Mouse (Mus musculus): Measurements from ENCODE around the gene Cstb.

Cstb gene

GRCm38 (mm10) chr10:78461767-78462166 lies 36.3 kb downstream of the Cstb start:
- no peak for DNase-seq (ENCODE audit: low spot score in 2 of 2)

GRCm38 (mm10) chr10:78462945-78463768 lies 37.7 kb downstream of the Cstb start:
- DNase-seq (ENCODE audit: low spot score in 2 of 2), result no peak

DNA sequence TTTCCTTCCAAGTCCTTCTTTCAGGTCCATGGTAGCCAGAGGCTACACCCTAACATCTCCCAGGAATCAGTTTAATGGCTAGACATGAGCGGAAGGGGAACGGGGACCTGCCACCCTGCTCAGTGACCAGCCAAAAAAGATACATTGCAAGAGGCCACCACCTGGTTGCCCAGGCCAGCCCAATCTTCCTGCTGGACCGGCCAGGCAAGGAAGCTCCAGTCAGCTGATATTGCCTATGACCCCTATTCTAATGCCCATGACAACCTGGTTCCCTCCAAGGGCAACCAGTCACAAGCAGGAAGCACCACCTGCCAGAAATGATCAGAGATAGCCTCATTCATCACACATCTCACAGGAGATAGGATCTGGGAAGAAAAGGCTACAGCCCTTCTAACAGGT lies 38.3 kb downstream of the Cstb start:
- no peak for DNase-seq (ENCODE audit: low spot score in 2 of 2)

DNA sequence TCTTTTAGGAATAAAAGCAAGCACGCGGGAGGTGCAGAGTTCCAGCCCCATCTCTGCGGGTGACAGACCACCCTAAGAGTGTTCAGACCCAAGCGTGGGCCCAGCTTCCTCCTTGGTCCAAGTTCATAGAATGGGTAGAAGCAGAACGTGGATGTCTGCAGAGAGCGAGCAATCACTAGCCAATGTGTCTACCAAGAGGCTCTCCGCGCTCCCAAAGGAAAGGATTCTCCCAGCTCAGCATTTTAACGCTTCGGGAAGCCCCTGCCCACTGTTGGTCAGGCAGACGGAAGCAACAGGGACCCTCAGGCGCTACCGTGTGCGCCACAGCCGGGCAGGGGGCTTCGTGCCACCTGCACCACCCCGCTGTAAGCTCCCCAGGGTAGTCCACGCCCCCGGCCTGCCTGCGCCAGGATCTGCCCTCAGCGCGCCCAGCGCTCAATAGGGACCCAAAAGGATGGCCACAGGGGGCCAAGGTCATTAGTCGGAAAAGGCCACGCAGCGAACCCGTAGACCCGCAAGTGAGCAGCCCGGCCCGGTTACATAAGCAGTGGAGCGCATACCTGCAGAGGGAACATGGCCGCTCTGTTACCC lies 38.8 kb downstream of the Cstb start:
- DNase-seq (ENCODE audit: low spot score in 2 of 2), result no peak

- peak; percentile 91 to 93 for DNase-seq (ENCODE audit: low spot score in 2 of 2)
Measured at GRCm38 (mm10) chr10:78464792-78465207, 39.3 kb downstream of the Cstb start, which contains the start of gene Pdxk. Gene Pdxk, minus strand, starts transcription at chr10:78464975.

DNA sequence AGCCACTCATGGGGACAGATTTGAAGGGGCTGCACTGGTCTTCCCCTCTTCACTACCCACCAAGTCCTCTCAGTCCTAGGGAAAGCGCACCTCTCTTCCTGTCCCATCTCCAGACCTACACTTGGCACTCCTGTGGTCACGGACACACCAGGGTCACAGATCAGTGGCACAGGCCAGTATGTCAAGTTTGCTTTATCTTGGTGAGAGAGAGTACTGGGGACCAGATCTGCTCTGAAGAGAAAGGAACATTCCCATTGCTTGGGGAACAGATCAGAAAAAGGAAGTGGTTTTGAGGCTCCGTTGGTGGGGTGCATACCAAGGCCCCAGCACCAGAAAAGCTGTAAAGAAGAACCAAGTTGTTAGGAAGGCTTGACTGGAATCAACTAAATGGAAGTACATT lies 40.0 kb downstream of the Cstb start:
- DNase-seq (ENCODE audit: low spot score in 2 of 2), result no peak

- DNase-seq (ENCODE audit: low spot score in 2 of 2), result no peak
Measured at GRCm38 (mm10) chr10:78466647-78467046, 41.2 kb downstream of the Cstb start.

- DNase-seq (ENCODE audit: low spot score in 2 of 2), result peak in 1 of 2 experiments; percentile 54
Measured at GRCm38 (mm10) chr10:78467761-78468310, 42.4 kb downstream of the Cstb start.

DNA sequence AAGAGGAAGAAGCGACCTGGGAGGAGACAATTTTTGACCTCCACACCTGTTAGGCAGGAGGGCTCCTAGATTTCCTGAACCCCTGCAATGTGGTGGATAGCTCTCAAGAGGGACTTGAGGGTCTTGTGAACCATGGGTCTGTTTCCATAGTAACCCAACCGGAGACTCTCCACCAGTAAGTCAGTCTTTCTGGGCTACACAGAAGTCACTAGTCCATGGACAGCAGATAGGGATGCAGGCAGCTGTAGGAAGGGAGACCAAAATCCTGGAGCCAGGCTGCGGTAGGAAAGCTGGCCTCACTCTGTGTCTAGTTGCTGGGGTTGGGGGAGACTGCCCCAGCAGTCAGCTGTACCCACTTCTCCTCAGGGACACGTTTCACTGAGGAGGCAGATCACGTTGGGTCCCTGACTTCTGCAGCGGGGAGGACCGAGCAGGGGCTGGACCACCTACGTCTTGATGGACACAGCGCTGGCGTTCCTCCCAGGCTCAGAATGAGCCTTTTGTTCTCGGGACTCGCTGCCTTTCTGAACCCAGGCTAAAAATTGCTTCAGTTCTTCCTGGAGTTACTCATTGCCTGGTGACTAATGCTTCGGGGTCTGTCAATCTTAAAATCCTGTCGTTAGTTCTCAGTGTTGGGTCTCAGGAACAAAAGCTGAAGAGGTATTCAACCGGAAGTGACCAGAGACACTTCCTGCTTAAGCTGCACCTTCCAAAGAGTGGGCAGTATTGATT lies 45.3 kb downstream of the Cstb start:
- DNase-seq (ENCODE audit: low spot score in 2 of 2), result no peak

DNA sequence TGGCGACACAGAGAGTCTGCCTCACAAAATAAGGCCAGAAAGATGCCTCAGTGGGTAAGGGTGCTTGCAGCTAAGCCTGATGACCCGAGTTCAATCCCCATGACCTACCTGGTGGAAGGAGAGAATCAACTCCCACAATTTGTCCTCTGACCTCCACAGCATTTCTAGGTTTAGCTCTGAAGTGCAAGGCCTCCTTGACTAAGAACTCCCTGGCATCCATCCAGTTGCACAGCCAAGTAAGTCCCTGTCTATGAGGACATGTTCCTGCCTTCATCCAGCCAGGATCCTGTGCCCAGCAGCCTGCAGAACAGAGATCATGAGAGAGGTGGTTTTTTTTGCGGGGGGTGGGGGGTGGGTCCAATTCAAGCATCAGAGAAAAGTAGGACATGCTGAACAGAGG lies 46.6 kb downstream of the Cstb start:
- no peak for DNase-seq (ENCODE audit: low spot score in 2 of 2)

GRCm38 (mm10) chr10:78473434-78473833 lies 48.0 kb downstream of the Cstb start:
- DNase-seq (ENCODE audit: low spot score in 2 of 2), result no peak

DNA sequence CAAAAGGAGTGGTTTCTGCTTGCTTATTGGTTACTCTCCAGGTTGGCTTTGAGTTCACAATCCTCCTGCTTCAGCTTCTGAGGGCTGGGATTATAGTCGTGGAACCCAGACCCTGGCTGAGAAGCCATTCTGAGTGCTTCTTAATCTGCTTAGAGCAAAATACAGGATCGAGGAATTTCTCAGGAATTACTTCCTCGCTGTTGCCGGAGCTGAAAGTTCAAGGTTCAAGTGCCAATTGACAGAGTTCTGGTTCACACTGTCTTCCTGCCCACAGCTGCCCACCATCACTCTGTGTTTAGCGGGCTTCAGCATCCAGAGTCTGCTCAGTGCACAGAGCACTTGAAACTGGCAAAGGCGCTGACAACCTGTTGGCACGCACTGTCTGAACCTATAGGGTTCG lies 49.3 kb downstream of the Cstb start:
- DNase-seq (ENCODE audit: low spot score in 2 of 2), result no peak

GRCm38 (mm10) chr10:78476821-78477220 lies 51.4 kb downstream of the Cstb start:
- no peak for DNase-seq (ENCODE audit: low spot score in 2 of 2)
